Mouse (Mus musculus) adrenal gland, postnatal 14 days (tissue): ENCODE results near the gene Ddx18. TPM values are rescaled to one million over a fixed set of nuclear protein-coding genes. Genes with fewer than 3 reads are reported as not detected.
A peak's percentile ranks its signal among the peaks of the same experiment; 100 is the strongest.

Experiments used
- DNase-seq: peaks from one replicate; pipeline ENCODE4 v3.0.0; 2021; ENCODE audit warnings: mixed read lengths
- long read RNA-seq, 2 experiments: library from polyadenylated mRNA; stranded (forward); transcript quantifications; one replicate each; pipeline ENCODE4 v2.0.0; 2021
- total RNA-seq: library from RNA; stranded (reverse); gene quantifications from 2 replicates; pipeline ENCODE4 v1.2.3, GENCODE M21; 2021

The Ddx18 gene
- total RNA-seq, result 35.4 and 43.7 TPM in 2 replicates
- long read RNA-seq, experiment 1, transcript Ddx18-201 (13 exons, 2,258 nt), result major isoform, 39 of 50 reads
- long read RNA-seq, experiment 1, partial matches to known transcripts, result 7 of 50 reads
- long read RNA-seq, experiment 1, other reads (novel, unspliced or antisense), result 4 of 50 reads
- long read RNA-seq, experiment 2, transcript Ddx18-201 (13 exons, 2,258 nt), result major isoform, 28 of 35 reads
- long read RNA-seq, experiment 2, partial matches to known transcripts, result 6 of 35 reads
- long read RNA-seq, experiment 2, other reads (novel, unspliced or antisense), result 1 of 35 reads

- DNase-seq, result peak; percentile 99
Observed at GRCm38 (mm10) chr1:121567521-121568489, at the start of gene Ddx18. TSS of gene Ddx18 (minus strand) at chr1:121567989.

GRCm38 (mm10) chr1:121608000-121608399 lies 40.2 kb upstream of the Ddx18 start:
- no peak for DNase-seq

DNA sequence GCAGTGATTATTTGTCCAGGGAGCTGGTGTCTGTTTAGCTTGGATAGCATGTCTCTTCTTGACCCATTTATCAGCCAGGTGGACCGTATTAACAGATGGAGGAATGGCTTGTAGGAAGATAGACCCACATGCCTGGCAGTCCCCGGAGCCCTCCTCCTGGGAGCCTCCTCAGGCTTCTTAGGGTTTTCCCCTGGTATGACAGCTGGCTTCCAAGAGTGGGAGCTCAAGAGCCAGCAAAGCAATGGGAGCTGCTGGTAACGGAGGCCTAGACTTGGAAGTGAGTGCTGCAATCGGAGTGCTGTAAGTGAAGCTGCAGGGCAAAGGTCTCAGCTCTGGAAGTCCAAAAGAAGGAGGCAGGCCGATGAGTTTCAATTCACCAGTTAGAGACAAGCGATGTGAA lies 37.3 kb upstream of the Ddx18 start:
- DNase-seq, result peak; percentile 6

DNA sequence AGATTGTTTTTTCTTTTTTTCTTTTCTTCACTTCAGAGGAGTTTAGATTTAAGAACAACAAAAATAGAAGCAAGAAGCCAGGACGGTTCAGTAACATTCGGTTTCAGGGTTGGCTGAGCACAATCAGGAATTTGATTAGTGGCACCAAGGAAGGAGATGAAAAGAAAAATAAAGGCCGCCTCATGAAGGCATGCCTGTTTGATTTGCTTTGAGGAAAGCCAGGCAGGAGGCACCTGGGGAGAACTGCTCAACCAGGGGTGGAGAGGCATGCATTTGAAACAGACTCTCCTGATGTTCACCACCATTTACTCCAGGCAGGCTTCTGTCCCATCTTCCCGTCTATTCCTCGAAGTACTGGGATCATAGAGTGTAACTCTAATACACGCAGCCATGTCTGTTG lies 34.1 kb upstream of the Ddx18 start:
- no peak for DNase-seq

GRCm38 (mm10) chr1:121601084-121601483 lies 33.3 kb upstream of the Ddx18 start:
- peak; percentile 6 for DNase-seq

- DNase-seq, result no peak
Observed at GRCm38 (mm10) chr1:121598421-121598820, 30.6 kb upstream of the Ddx18 start.

GRCm38 (mm10) chr1:121596951-121597625 lies 29.3 kb upstream of the Ddx18 start:
- no peak for DNase-seq

DNA sequence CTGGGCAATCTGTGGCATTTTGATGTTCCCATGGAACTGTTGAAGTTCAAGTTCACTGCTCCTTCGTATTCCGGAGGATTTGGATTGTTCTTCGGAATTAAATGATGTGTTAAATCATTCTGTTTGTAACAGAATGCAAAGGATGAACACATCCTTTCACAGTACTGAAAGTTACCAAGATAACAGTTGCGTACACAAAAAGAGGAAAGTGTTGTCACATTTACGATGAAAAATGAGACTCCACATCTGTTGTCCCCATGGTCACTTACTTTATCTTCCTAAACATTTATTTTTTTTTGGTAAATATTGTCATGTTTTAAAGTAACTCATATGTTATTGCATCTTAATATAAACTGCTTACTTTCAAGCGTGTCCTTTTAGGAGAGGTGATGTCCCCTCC lies 17.0 kb upstream of the Ddx18 start:
- DNase-seq, result no peak

- DNase-seq, result no peak
Observed at GRCm38 (mm10) chr1:121581133-121581855, 13.5 kb upstream of the Ddx18 start.

DNA sequence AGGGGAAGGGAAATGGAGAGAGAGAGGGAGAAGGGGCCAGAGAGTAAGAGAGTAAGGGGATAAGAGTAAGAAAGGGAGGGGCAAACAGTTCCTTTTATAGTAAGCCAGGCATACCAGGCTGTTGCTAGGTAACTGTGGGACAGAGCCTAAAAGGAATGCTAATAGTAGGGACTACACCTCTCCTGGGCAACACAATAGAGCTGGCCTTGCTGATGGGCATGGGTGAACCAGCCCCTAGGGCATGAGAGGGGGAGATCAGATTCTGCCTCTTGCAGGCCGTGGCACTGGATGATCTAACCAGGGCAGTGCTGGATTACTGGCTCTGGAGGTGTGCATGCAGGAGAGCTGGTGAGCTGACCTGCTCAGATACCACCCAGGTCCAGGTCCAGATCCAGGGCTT lies 9.7 kb upstream of the Ddx18 start:
- DNase-seq, result no peak

DNA sequence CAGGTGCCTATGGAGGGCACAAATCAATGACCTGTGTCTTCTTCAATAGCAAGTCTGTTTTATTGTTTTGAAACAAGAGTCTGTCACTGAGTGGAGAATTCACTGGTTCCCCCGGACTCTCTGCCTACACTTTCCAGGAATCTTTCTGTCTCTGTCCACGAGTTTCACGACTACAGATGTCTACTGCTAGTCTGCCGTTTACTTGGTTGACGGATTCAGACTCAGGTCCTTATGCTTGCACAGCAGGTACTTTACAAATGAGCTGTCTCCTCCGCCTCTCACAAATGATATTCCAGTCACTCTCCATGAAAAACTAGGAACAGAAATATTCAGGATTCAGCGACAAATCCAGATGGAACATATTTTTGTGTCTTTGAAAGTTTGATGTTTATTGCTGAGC lies 2.7 kb upstream of the Ddx18 start:
- DNase-seq, result no peak

- DNase-seq, result no peak
Observed at GRCm38 (mm10) chr1:121557861-121558260, 9.9 kb downstream of the Ddx18 start.

DNA sequence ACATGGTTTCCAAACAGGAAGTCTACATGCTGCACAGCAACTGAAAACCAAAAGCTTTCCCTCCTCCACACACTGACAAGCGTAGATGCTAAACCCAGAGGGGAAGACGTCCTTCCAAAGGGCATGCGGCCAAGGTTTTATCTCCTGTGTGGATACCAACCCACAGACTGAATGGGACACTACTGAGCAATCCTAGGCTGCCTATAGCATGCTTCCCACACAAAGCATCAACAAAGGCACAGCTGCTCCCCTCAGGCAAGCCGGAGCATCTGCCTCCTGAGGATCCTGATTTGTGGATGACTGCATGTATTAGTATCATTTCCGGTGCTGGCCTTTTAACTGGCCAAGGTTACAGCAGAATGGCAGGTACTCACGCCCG lies 16.3 kb downstream of the Ddx18 start:
- no peak for DNase-seq

DNA sequence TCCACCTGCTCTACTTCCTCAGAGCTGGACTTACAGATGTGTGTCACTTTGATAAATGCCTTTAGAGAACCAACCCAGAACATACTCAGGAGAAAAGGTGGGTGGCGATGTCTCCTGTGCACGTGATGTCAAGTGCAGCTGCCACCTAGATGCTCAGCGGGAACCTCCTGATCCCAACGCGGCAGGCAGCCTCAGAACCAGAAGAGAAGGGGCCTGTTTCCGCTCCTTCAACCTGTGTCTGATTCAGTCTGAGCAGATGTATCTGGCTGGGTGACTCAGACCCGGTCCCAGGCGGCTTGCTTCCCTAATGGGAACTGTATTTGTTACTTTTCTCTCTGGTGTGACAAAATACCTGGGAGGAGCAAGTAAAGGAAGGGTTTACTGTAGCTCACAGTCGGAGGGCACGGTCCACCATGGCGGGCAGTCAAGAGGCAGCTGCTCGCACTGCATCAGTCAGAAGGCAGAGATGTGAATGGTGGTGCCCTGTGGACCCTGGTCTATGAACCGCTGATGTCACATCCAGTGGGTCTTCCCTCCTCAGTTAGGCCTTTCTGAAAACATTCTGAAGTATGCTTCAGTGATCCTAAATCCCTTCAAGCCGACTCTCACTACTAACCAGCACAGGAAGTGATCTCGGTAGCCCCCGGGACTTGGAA lies 16.9 kb downstream of the Ddx18 start:
- DNase-seq, result no peak

DNA sequence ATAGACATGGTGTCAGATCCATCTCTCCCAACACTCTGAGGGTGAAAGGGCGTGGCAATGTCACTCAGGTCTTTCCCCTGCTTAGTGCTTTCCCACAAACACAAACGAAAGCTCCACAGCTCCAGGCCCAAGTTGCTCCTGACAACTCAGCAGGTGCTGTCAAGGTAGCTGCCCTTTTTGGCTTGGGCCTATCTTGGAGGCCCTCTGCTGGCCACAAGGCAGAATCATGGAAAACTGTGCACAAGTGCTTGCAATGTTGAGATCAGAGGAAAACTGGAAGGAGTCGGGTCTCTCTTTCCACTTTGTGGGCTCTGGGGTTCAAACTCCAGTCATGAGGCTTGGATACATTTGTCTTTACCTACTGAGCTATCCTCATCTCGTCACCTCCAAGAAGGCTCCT lies 18.3 kb downstream of the Ddx18 start:
- no peak for DNase-seq

- DNase-seq, result no peak
Observed at GRCm38 (mm10) chr1:121548667-121549066, 19.1 kb downstream of the Ddx18 start.

DNA sequence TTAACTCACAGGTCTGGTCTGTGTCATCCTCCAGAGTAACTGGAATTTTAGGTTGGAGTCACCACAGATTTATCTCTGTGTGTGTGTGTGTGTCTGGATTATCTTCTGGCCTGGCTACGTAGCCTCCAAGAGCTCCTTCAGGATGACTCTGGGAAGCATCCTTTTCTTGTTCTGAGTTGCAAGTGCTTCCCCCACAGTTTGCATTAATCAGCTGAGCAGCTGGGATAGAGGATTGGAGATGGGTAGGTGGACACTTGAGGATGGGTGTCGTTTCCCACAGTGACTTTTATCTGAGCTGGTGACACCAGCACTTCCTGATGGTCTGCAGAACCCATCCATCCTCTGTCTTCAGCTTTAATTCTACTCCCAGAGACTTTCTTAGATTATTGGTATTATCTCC lies 20.9 kb downstream of the Ddx18 start:
- no peak for DNase-seq

GRCm38 (mm10) chr1:121540361-121540760 lies 27.4 kb downstream of the Ddx18 start:
- DNase-seq, result no peak

DNA sequence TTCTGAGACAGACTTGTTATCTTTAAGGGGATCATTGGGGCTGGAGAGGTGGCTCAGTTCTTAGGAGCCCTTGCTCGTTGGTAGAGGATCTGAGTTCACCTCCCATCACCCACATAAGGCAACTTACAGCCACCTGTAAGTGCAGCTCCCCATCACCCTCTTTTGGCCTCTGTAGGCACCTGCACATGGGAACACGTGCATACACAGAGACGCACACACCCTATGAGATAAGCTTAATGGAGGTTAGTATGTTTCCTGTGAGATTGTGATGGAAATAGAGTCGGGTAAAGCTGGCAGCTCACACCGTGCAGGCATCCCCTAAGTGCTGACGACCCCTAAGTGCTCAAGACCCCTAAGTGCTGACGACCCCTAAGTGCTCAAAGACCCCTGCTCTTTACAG lies 36.4 kb downstream of the Ddx18 start:
- DNase-seq, result no peak

- DNase-seq, result no peak
Observed at GRCm38 (mm10) chr1:121529286-121529685, 38.5 kb downstream of the Ddx18 start.

GRCm38 (mm10) chr1:121528399-121528720 lies 39.4 kb downstream of the Ddx18 start, which contains the start of gene Htr5b:
TSS of gene Htr5b (minus strand) at chr1:121528465.
- peak; percentile 7 for DNase-seq
